Mouse (Mus musculus) CH12.LX (cell line): ENCODE results near the gene Olfr1360. TPM values are rescaled to one million over a fixed set of nuclear protein-coding genes. Genes with fewer than 3 reads are reported as not detected.
"Not testable (repeated sequence)": the region's sequence is repeated elsewhere in the genome, so short reads cannot be mapped to it uniquely, and the experiment has no call there.

Experiments
- DNase-seq: peaks from one replicate; pipeline ENCODE4 v3.0.0-alpha.2; 2013; ENCODE audit errors: extremely low read depth
- H3K27ac ChIP-seq: 2 replicates; pipeline ENCODE4 v1.5.1; 2012; ENCODE audit warnings: low read depth, mild to moderate bottlenecking, control low read depth, moderate library complexity; ENCODE audit not compliant: insufficient read depth
- H3K27me3 ChIP-seq: replicated peaks from 2 replicates; pipeline ENCODE3; 2012; ENCODE audit warnings: inconsistent platforms
- H3K36me3 ChIP-seq, 2 experiments: replicated peaks in 1 of 2; 2 replicates each; pipeline versions ENCODE3 to v1.6.1; 2012; ENCODE audit warnings: inconsistent platforms in 1 of 2, low read length in 1 of 2, mild to moderate bottlenecking in 1 of 2, mixed read lengths in 1 of 2, moderate library complexity in 1 of 2; ENCODE audit not compliant: control insufficient read depth in 1 of 2, insufficient read depth in 1 of 2
- H3K4me1 ChIP-seq, 2 experiments: 2 replicates each; pipeline ENCODE4 v1.6.1; 2012; ENCODE audit warnings: inconsistent platforms in 1 of 2, moderate library complexity in 1 of 2; ENCODE audit not compliant: insufficient read depth in 2 of 2, control insufficient read depth in 1 of 2
- H3K4me2 ChIP-seq: 2 replicates; pipeline ENCODE4 v1.6.1; 2012; ENCODE audit warnings: low read depth, mild to moderate bottlenecking, control low read depth; ENCODE audit not compliant: poor library complexity, insufficient read depth, severe bottlenecking
- H3K4me3 ChIP-seq, 3 experiments: fragments of 150-350 bp in 1 of 3; sonication (generic) in 1 of 3; replicated peaks in 1 of 3; 2 replicates each; pipeline versions ENCODE3 to v1.5.1; 2011 to 2012; ENCODE audit warnings: low read depth in 2 of 3, low read length in 2 of 3, mild to moderate bottlenecking in 2 of 3, moderate library complexity in 2 of 3, control low read depth in 1 of 3, improper control_type of control experiment in 1 of 3, inconsistent platforms in 1 of 3, mixed read lengths in 1 of 3; ENCODE audit not compliant: poor library complexity in 1 of 3
- H3K79me2 ChIP-seq: replicated peaks from 2 replicates; pipeline ENCODE4 v1.6.1; 2012; ENCODE audit warnings: mild to moderate bottlenecking, moderate library complexity; ENCODE audit not compliant: control insufficient read depth, poor library complexity, insufficient read depth, severe bottlenecking; ENCODE audit errors: extremely low read depth
- H3K9ac ChIP-seq: 2 replicates; pipeline ENCODE4 v1.6.1; 2012; ENCODE audit warnings: low read depth, mild to moderate bottlenecking, control low read depth, moderate library complexity; ENCODE audit not compliant: insufficient read depth
- H3K9me3 ChIP-seq: replicated peaks from 2 replicates; pipeline ENCODE3; 2012; ENCODE audit warnings: low read length, inconsistent platforms, mixed read lengths
- BHLHE40 ChIP-seq: IDR thresholded peaks from 2 replicates; pipeline ENCODE4 v1.6.1; 2011; ENCODE audit warnings: mild to moderate bottlenecking, low read depth, low read length, improper control_type of control experiment
- CHD2 ChIP-seq: IDR thresholded peaks from 2 replicates; pipeline ENCODE4 v1.6.1; 2011; ENCODE audit warnings: low read length, improper control_type of control experiment
- E2F4 ChIP-seq: IDR thresholded peaks from 2 replicates; pipeline ENCODE4 v1.6.1; 2011; ENCODE audit warnings: low read depth, low read length, improper control_type of control experiment; ENCODE audit not compliant: insufficient replicate concordance
- ETS1 ChIP-seq: conservative IDR thresholded peaks from 2 replicates; pipeline ENCODE4 v1.6.1; 2012; ENCODE audit warnings: low read depth, mild to moderate bottlenecking, inconsistent platforms, low read length, improper control_type of control experiment, moderate library complexity
- GABPA ChIP-seq: IDR thresholded peaks from 2 replicates; pipeline ENCODE4 v1.6.1; 2012; ENCODE audit warnings: low read depth, low read length, improper control_type of control experiment, inconsistent platforms; ENCODE audit not compliant: insufficient replicate concordance
- HCFC1 ChIP-seq: IDR thresholded peaks from 2 replicates; pipeline ENCODE4 v1.6.1; 2012; ENCODE audit warnings: low read depth, mild to moderate bottlenecking, inconsistent platforms, low read length, improper control_type of control experiment
- IRF4 ChIP-seq: IDR thresholded peaks from 2 replicates; pipeline ENCODE4 v1.6.1; 2014; ENCODE audit warnings: low read depth, mild to moderate bottlenecking, inconsistent platforms, low read length, improper control_type of control experiment
- JUN ChIP-seq: IDR thresholded peaks from 2 replicates; pipeline ENCODE4 v1.6.1; 2011; ENCODE audit warnings: low read depth, mild to moderate bottlenecking, low read length, improper control_type of control experiment, moderate library complexity; ENCODE audit not compliant: insufficient read depth
- KAT2A ChIP-seq: IDR thresholded peaks from 2 replicates; pipeline ENCODE4 v1.6.1; 2012; ENCODE audit warnings: low read length, improper control_type of control experiment, inconsistent platforms; ENCODE audit not compliant: insufficient replicate concordance
- MAFK ChIP-seq: IDR thresholded peaks from 2 replicates; pipeline ENCODE4 v1.6.1; 2011; ENCODE audit warnings: low read length, improper control_type of control experiment; ENCODE audit not compliant: insufficient replicate concordance
- MAX ChIP-seq: IDR thresholded peaks from 2 replicates; pipeline ENCODE4 v1.6.1; 2011; ENCODE audit warnings: low read length, improper control_type of control experiment
- MEF2A ChIP-seq: IDR thresholded peaks from 2 replicates; pipeline ENCODE4 v1.6.1; 2014; ENCODE audit warnings: low read depth, mild to moderate bottlenecking, inconsistent platforms, low read length, improper control_type of control experiment, borderline replicate concordance
- MXI1 ChIP-seq: IDR thresholded peaks from 2 replicates; pipeline ENCODE4 v1.6.1; 2011; ENCODE audit warnings: mild to moderate bottlenecking, low read depth, low read length, improper control_type of control experiment
- MYC ChIP-seq: IDR thresholded peaks from 2 replicates; pipeline ENCODE4 v1.6.1; 2011; ENCODE audit warnings: low read depth, mild to moderate bottlenecking, improper control_type of control experiment, low read length
- NELFE ChIP-seq: IDR thresholded peaks from 2 replicates; pipeline ENCODE4 v1.6.1; 2011; ENCODE audit warnings: low read depth, low read length, improper control_type of control experiment
- NRF1 ChIP-seq: IDR thresholded peaks from 2 replicates; pipeline ENCODE4 v1.6.1; 2014; ENCODE audit warnings: low read depth, mild to moderate bottlenecking, inconsistent platforms, low read length, improper control_type of control experiment, moderate library complexity
- POLR2A ChIP-seq: IDR thresholded peaks from 2 replicates; pipeline ENCODE4 v1.6.1; 2011; ENCODE audit warnings: low read depth, mild to moderate bottlenecking, improper control_type of control experiment, low read length
- POLR2AphosphoS2 ChIP-seq: IDR thresholded peaks from 2 replicates; pipeline ENCODE4 v1.6.1; 2011; ENCODE audit warnings: low read depth, low read length, improper control_type of control experiment
- RAD21 ChIP-seq: IDR thresholded peaks from 2 replicates; pipeline ENCODE4 v1.6.1; 2011; ENCODE audit warnings: low read depth, mild to moderate bottlenecking, low read length, improper control_type of control experiment, moderate library complexity
- RCOR1 ChIP-seq: conservative IDR thresholded peaks from 2 replicates; pipeline ENCODE4 v1.6.1; 2012; ENCODE audit warnings: low read depth, mild to moderate bottlenecking, inconsistent platforms, low read length, improper control_type of control experiment
- SIN3A ChIP-seq: IDR thresholded peaks from 2 replicates; pipeline ENCODE4 v1.6.1; 2012; ENCODE audit warnings: low read length, improper control_type of control experiment, inconsistent platforms
- SMC3 ChIP-seq: IDR thresholded peaks from 2 replicates; pipeline ENCODE4 v1.6.1; 2011; ENCODE audit warnings: low read depth, low read length, improper control_type of control experiment
- TBP ChIP-seq: conservative IDR thresholded peaks from 2 replicates; pipeline ENCODE4 v1.6.1; 2011; ENCODE audit warnings: low read depth, low read length, improper control_type of control experiment
- TCF12 ChIP-seq: IDR thresholded peaks from 2 replicates; pipeline ENCODE4 v1.6.1; 2014; ENCODE audit warnings: low read depth, mild to moderate bottlenecking, inconsistent platforms, low read length, improper control_type of control experiment
- UBTF ChIP-seq: IDR thresholded peaks from 2 replicates; pipeline ENCODE4 v1.6.1; 2012; ENCODE audit warnings: low read depth, mild to moderate bottlenecking, inconsistent platforms, low read length, improper control_type of control experiment, moderate library complexity
- ZMIZ1 ChIP-seq: IDR thresholded peaks from 2 replicates; pipeline ENCODE4 v1.6.1; 2012; ENCODE audit warnings: low read depth, mild to moderate bottlenecking, inconsistent platforms, low read length, improper control_type of control experiment
- dilution Hi-C: fragments of 300-500 bp; cut with MboI; formaldehyde crosslinking; loops from 2 replicates; pipeline ENCODE4 v1.14.3; 2020; ENCODE audit warnings: low sequenced_read_pairs; ENCODE audit not compliant: extremely low pct_unique_long_range_greater_than_20kb, extremely low pct_ligation_motif_present
- in situ Hi-C: fragments of 300-500 bp; cut with MboI; formaldehyde crosslinking; loops from 3 replicates; pipeline ENCODE4 v1.14.3; 2019; ENCODE audit warnings: low sequenced_read_pairs, low pct_ligation_motif_present, low pct_unique_long_range_greater_than_20kb, mixed read lengths
- polyA plus RNA-seq: library from polyadenylated mRNA; unstranded; fragments of >175 nt; gene quantifications from 2 replicates; pipeline ENCODE4 v1.2.1, GENCODE M21; 2012; ENCODE audit warnings: low read depth; ENCODE audit not compliant: insufficient read length
- total RNA-seq, 2 experiments: library from RNA; depleted of rRNA; stranded (reverse); fragments of 300-350 nt in 1 of 2; fragments of >200 nt in 1 of 2; gene quantifications; 2 replicates each; pipeline ENCODE4 v1.2.3; 2012 to 2014

Gene Olfr1360
- total and polyA plus RNA-seq, 3 experiments, result not detected

DNA sequence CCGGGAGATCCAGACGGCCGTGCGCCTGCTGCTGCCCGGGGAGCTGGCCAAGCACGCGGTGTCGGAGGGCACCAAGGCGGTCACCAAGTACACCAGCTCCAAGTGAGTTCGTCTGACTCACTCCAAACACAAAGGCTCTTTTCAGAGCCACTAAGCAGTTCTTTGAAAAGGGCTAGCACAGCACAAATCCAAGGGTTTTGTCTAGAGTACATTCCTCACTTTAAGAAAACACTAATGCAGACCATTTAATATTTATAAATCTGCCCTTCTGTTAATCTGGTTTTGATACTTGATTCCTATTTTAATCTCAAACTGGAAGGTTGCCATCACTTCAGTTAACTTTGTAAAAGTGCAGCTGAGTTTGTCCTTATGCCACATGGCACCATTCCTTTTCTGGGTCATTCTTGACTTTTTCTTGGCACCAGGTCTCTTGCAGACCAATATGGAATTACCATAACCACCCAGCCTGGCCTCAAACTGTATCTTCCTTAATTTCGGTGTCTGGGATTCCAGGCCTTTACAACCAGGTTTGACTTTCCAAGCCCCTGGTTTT lies 45.2 kb upstream of the Olfr1360 start:
- H3K27me3 ChIP-seq, result no peaks in the 10 kb centered on the region
- H3K36me3 ChIP-seq, result no peaks in the 10 kb centered on the region
- H3K27ac ChIP-seq, result peak overlapping the region; percentile 95
- H3K9me3 ChIP-seq, result no peaks in the 10 kb centered on the region
- H3K4me1 ChIP-seq, result peaks cover 2 to 28% of the 10 kb centered on the region in 2 experiments; a peak in 2 of 4 replicates
- peak overlapping the region in 1 of 3 experiments; percentile 47 for H3K4me3 ChIP-seq
- peak; percentile 67 for DNase-seq
- H3K79me2 ChIP-seq, result no peaks in the 10 kb centered on the region
- in situ Hi-C loops (loop anchor here (25.0 kb wide), 2 partner anchors 215 to 335 kb away; partner anchors contain the start of gene Zfp184), dilution Hi-C loops (no loop called here)
- peak overlapping the region; percentile 80 for H3K9ac ChIP-seq
- H3K4me2 ChIP-seq, result peak overlapping the region; percentile 50; the same call in 1 of the 2 replicates
- TF ChIP-seq E2F4, result 0 out of 2 replicates have a peak, but pooled peaks have one; percentile 30
- no peak for TF ChIP-seq RAD21
- peak; percentile 99 for TF ChIP-seq POLR2AphosphoS2
- TF ChIP-seq SIN3A, result 0 out of 2 replicates have a peak, but pooled peaks have one; percentile 1
- TF ChIP-seq CHD2, result peak; percentile 65; the same call in 1 of the 2 replicates
- peak; percentile 98; the same call in 1 of the 2 replicates for TF ChIP-seq ZMIZ1
- TF ChIP-seq GABPA, result no peak
- no peak for TF ChIP-seq NRF1
- 0 out of 2 replicates have a peak, but pooled peaks have one; percentile 14 for TF ChIP-seq BHLHE40
- TF ChIP-seq POLR2A, result peak; percentile 91
- TF ChIP-seq UBTF, result peak; percentile 87
- TF ChIP-seq JUN, result no peak
- no peak for TF ChIP-seq SMC3
- no peak for TF ChIP-seq TBP

DNA sequence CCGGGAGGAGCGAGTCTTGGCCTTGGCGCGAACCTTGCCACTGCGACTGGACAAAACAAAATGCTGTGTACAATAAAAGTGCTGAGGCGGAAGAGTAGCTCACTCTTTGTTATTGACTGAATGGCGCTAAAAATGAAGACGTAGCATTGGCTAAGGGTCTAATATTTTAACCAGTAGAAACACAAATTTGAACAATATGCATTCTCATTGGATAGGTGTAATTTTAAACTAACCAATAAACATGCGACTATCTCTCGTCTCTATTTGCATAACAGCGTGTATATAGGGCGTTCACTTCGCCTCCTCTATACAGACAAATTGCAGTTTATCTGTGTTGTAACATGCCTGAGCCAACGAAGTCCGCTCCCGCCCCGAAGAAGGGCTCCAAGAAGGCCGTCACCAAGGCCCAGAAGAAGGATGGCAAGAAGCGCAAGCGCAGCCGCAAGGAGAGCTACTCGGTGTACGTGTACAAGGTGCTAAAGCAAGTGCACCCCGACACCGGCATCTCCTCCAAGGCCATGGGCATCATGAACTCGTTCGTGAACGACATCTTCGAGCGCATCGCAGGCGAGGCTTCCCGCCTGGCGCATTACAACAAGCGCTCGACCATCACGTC lies 44.7 kb upstream of the Olfr1360 start, which contains the start of gene Hist1h2bm:
Hist1h2bm (plus strand) TSS at position 288 of the 616 bp plus-strand sequence.
- H3K36me3 ChIP-seq, H3K9me3 ChIP-seq, H3K79me2 ChIP-seq, dilution Hi-C loops, H3K27me3 ChIP-seq: not testable (repeated sequence)
- in situ Hi-C loops, result loop anchor here (25.0 kb wide), 2 partner anchors 215 to 335 kb away; partner anchors contain the start of gene Zfp184
- peak; percentile 92 for DNase-seq
- Histone ChIP-seq H3K27ac (peak within 1 kb of the TSS; percentile 95), H3K9ac (peak within 1 kb of the TSS; percentile 80), H3K4me2 (peak within 1 kb of the TSS; percentile 91), H3K4me3 (peak within 1 kb of the TSS; percentile 28 to 63 (median 41)), H3K4me1 (peaks cover 2 to 28% of the 10 kb centered on the region in 2 experiments; a peak in 2 of 4 replicates)
- TF ChIP-seq MEF2A (peak; percentile 64; the same call in 1 of the 2 replicates), NRF1 (peak; percentile 78), MAX (peak; percentile 85), MAFK (peak; percentile 69; the same call in 1 of the 2 replicates), SIN3A (peak; percentile 88), POLR2AphosphoS2 (peak; percentile 99; the same call in 1 of the 2 replicates), TCF12 (peak; percentile 82), ZMIZ1 (peak; percentile 99), MYC (peak; percentile 71; the same call in 1 of the 2 replicates), ETS1 (0 out of 2 replicates have a peak, but pooled peaks have one; percentile 30), TBP (peak; percentile 99), HCFC1 (peak; percentile 66), MXI1 (peak; percentile 63; the same call in 1 of the 2 replicates), NELFE (peak; percentile 99), POLR2A (peak; percentile 92), RCOR1 (peak; percentile 89), UBTF (peak; percentile 95), BHLHE40 (0 out of 2 replicates have a peak, but pooled peaks have one; percentile 25), IRF4 (peak; percentile 58; the same call in 1 of the 2 replicates), KAT2A (0 out of 2 replicates have a peak, but pooled peaks have one; percentile 51), CHD2 (peak; percentile 96), E2F4 (peak; percentile 98)
